Mouse (Mus musculus): Measurements from ENCODE around the gene Dner. TPM values are rescaled to one million over a fixed set of nuclear protein-coding genes. Genes with fewer than 3 reads are reported as not detected.
"Not testable (repeated sequence)": the region's sequence is repeated elsewhere in the genome, so short reads cannot be mapped to it uniquely, and the experiment has no call there.

Gene Dner
- polyA plus RNA-seq, 1 experiment from 2014 or later: 301 TPM

GRCm38 (mm10) chr1:84331861-84332260, 364.2 kb downstream of the Dner start:
- 86% methylated on average over 12 of the region's 12 CpGs for WGBS
- not testable (repeated sequence) for H3K27me3 ChIP-seq (ENCODE audit: control insufficient read depth, insufficient read depth, low read length); H3K27ac ChIP-seq; H3K4me3 ChIP-seq (replicated peaks; ENCODE audit: low read length); ATAC-seq (ENCODE audit: low FRiP score); H3K9ac ChIP-seq; H3K9me3 ChIP-seq (ENCODE audit: control insufficient read depth, low read length); H3K4me2 ChIP-seq (replicated peaks); H3K36me3 ChIP-seq (replicated peaks; ENCODE audit: control insufficient read depth, insufficient read depth); H3K4me1 ChIP-seq (replicated peaks; ENCODE audit: control insufficient read depth, insufficient read depth, low read length); DNase-seq (ENCODE audit: low spot score)

- Histone ChIP-seq H3K4me1 (replicated peaks; ENCODE audit: control insufficient read depth, insufficient read depth, low read length) (peaks cover 11% of the 10 kb centered on the region; the same call in 1 of the 2 replicates), H3K9me3 (ENCODE audit: control insufficient read depth, low read length) (no peaks in the 10 kb centered on the region), H3K27me3 (ENCODE audit: control insufficient read depth, insufficient read depth, low read length) (no peaks in the 10 kb centered on the region), H3K9ac (no peak overlapping the region), H3K27ac (0 out of 2 replicates have a peak overlapping the region, but pooled peaks have one; percentile 24), H3K4me3 (replicated peaks; ENCODE audit: low read length) (no peak overlapping the region), H3K36me3 (replicated peaks; ENCODE audit: control insufficient read depth, insufficient read depth) (no peaks in the 10 kb centered on the region), H3K4me2 (replicated peaks) (no peak overlapping the region)
- no peak for DNase-seq (ENCODE audit: low spot score)
- no peak for ATAC-seq (ENCODE audit: low FRiP score)
- WGBS: 41% methylated on average over 3 of the region's 3 CpGs
These were observed 370.7 kb downstream of the Dner start for GRCm38 (mm10) chr1:84325309-84325708.

- peak; percentile 22 for DNase-seq (ENCODE audit: low spot score)
- no peak overlapping the region for H3K27ac ChIP-seq
- no peak overlapping the region for H3K4me2 ChIP-seq (replicated peaks)
- no peak overlapping the region for H3K9ac ChIP-seq
- no peak overlapping the region for H3K4me3 ChIP-seq (replicated peaks; ENCODE audit: low read length)
- H3K9me3 ChIP-seq (ENCODE audit: control insufficient read depth, low read length): no peaks in the 10 kb centered on the region
- no peaks in the 10 kb centered on the region for H3K36me3 ChIP-seq (replicated peaks; ENCODE audit: control insufficient read depth, insufficient read depth)
- H3K27me3 ChIP-seq (ENCODE audit: control insufficient read depth, insufficient read depth, low read length): no peaks in the 10 kb centered on the region
- 73% methylated on average over 4 of the region's 4 CpGs for WGBS
- ATAC-seq (ENCODE audit: low FRiP score): no peak
- peaks cover 11% of the 10 kb centered on the region; the same call in 1 of the 2 replicates for H3K4me1 ChIP-seq (replicated peaks; ENCODE audit: control insufficient read depth, insufficient read depth, low read length)
These were observed 374.7 kb downstream of the Dner start for GRCm38 (mm10) chr1:84321327-84321726.

Small RNAs within 50 kb of the gene (microRNA-seq; reads per million reads assigned to microRNA genes)
- 6.0 reads per million, percentile 24 among the genes with 10 or more reads in this experiment for gene Mir5126

Other genes with a start within 250 kb of the Dner start
- gene Fbxo36, start 143.6 kb upstream of the Dner start, polyA plus RNA-seq (2014; fragmentation: Nextera tagmentation; extraction: Ambion mirVana): 5.7 and 9.5 TPM in 2 replicates
- gene Trip12, start 144.3 kb upstream of the Dner start, polyA plus RNA-seq (2014; fragmentation: Nextera tagmentation; extraction: Ambion mirVana): 55.8 and 56.5 TPM in 2 replicates
- 12.0 and 12.4 TPM in 2 replicates for gene Slc16a14, start 238.9 kb upstream of the Dner start, polyA plus RNA-seq (2014; fragmentation: Nextera tagmentation; extraction: Ambion mirVana)